Mouse (Mus musculus) kidney, embryonic 15.5 days (tissue): ENCODE data around the gene Cd151. TPM values are rescaled to one million over a fixed set of nuclear protein-coding genes. Genes with fewer than 3 reads are reported as not detected.

Source experiments
- polyA plus RNA-seq: library from polyadenylated mRNA; unstranded; fragments of >200 nt; fragmentation: Nextera tagmentation; extraction: Ambion mirVana; gene quantifications from 2 replicates; pipeline ENCODE4 v1.2.1, GENCODE M21; 2015

Gene Cd151
- polyA plus RNA-seq, 1 experiment from 2014 or later: 34.8 TPM

Other genes with a start within 250 kb of the Cd151 start
- 73.1 and 78.3 TPM in 2 replicates for gene Phrf1, start 238.6 kb upstream of the Cd151 start, polyA plus RNA-seq
- 3.5 and 3.8 TPM in 2 replicates for gene Irf7, start 200.9 kb upstream of the Cd151 start, polyA plus RNA-seq
- gene Cdhr5, start 190.6 kb upstream of the Cd151 start, polyA plus RNA-seq: 8.2 and 8.6 TPM in 2 replicates
- gene Sct, start 188.3 kb upstream of the Cd151 start, polyA plus RNA-seq: 41.1 and 43.5 TPM in 2 replicates
- gene Drd4, start 175.4 kb upstream of the Cd151 start, polyA plus RNA-seq: 1.4 and 1.8 TPM in 2 replicates
- 68.2 and 81.1 TPM in 2 replicates for gene Deaf1, start 139.7 kb upstream of the Cd151 start, polyA plus RNA-seq
- 52.8 and 54.4 TPM in 2 replicates for gene Tmem80, start 139.7 kb upstream of the Cd151 start, polyA plus RNA-seq
- gene Eps8l2, start 128.5 kb upstream of the Cd151 start, polyA plus RNA-seq: 33.1 and 39.6 TPM in 2 replicates
- 340 and 353 TPM in 2 replicates for gene Taldo1, start 75.2 kb upstream of the Cd151 start, polyA plus RNA-seq
- 61.5 and 61.8 TPM in 2 replicates for gene Gatd1, start 53.3 kb upstream of the Cd151 start, polyA plus RNA-seq
- 2.6 and 3.4 TPM in 2 replicates for gene Cend1, start 37.9 kb upstream of the Cd151 start, polyA plus RNA-seq
- 27.6 and 34.0 TPM in 2 replicates for gene Slc25a22, start 29.5 kb upstream of the Cd151 start, polyA plus RNA-seq
- 10.5 and 12.6 TPM in 2 replicates for gene Pidd1, start 23.4 kb upstream of the Cd151 start, polyA plus RNA-seq
- gene Rplp2, start 20.0 kb upstream of the Cd151 start, polyA plus RNA-seq: 1,339 and 1,510 TPM in 2 replicates
- 36.3 and 41.7 TPM in 2 replicates for gene Pnpla2, start 12.2 kb upstream of the Cd151 start, polyA plus RNA-seq
- gene Cracr2b, start 6.3 kb upstream of the Cd151 start, polyA plus RNA-seq: 19.3 and 22.0 TPM in 2 replicates
- gene Polr2l, start 7.7 kb downstream of the Cd151 start, polyA plus RNA-seq: 78.7 and 81.5 TPM in 2 replicates
- 91.6 and 93.4 TPM in 2 replicates for gene Tspan4, start 7.8 kb downstream of the Cd151 start, polyA plus RNA-seq
- gene Chid1, start 72.5 kb downstream of the Cd151 start, polyA plus RNA-seq: 39.7 and 45.0 TPM in 2 replicates
- gene Ap2a2, start 94.8 kb downstream of the Cd151 start, polyA plus RNA-seq: 77.9 and 87.8 TPM in 2 replicates
- gene Muc6, start 187.9 kb downstream of the Cd151 start, polyA plus RNA-seq: 0.23 TPM in 2 replicates
- gene Muc2, start 222.9 kb downstream of the Cd151 start, polyA plus RNA-seq: 0.40 and 1.9 TPM in 2 replicates